In the genomic region with DNA sequence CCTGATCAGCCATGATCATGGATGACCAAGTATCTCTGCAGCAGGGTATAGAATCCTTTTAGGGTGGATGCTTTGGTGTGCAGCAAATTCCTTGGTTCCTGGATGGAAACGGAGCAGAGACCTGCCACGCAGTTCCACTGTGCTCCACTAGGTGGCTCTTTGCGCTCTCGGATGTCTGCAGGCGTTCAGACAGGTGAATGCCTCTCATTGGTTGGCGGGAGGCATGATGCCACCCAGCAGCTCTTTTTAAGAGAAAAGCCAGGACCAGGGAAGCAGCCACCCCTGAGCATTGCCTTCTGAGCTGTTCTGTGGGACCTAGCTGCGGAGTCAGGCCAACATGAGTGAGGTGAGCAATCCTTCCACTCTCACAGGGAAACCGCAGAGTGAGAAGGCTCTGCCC, we compare ENCODE assay signal across 8 mouse cellular contexts. TPM values are rescaled to one million over a fixed set of nuclear protein-coding genes. Genes with fewer than 3 reads are reported as not detected.
DNase-seq lines count a peak whose midpoint lies in the region; ATAC-seq and TF ChIP-seq lines count a peak whose summit lies in the region.

TSS of gene Pcp4 (plus strand) at position 162 of the 400 bp plus-strand sequence.

- H3K36me3 ChIP-seq in embryonic facial prominence, embryonic 11.5 days (replicated peaks; ENCODE audit: control insufficient read depth, insufficient read depth, low read depth, low read length), result no peaks in the 10 kb centered on the region
- no peaks in the 10 kb centered on the region for H3K36me3 ChIP-seq in liver, embryonic 11.5 days (ENCODE audit: control insufficient read depth, insufficient read depth, low read length)
- no peaks in the 10 kb centered on the region for H3K36me3 ChIP-seq in neural tube, embryonic 15.5 days
- no peaks in the 10 kb centered on the region for H3K36me3 ChIP-seq in testis, adult 2 months (ENCODE audit: control insufficient read depth, insufficient read depth, low read length)

- H3K27ac ChIP-seq in embryonic facial prominence, embryonic 11.5 days (replicated peaks; ENCODE audit: low read depth, low read length), result no peak within 1 kb of the TSS
- no peak within 1 kb of the TSS for H3K27ac ChIP-seq in liver, embryonic 11.5 days (ENCODE audit: low read depth, low read length)
- peak within 1 kb of the TSS; percentile 56 for H3K27ac ChIP-seq in neural tube, embryonic 15.5 days (replicated peaks)
- no peak within 1 kb of the TSS for H3K27ac ChIP-seq in testis, adult 2 months (ENCODE audit: control insufficient read depth, insufficient read depth, low read depth, low read length)

- TF ChIP-seq POLR2A in testis, adult 2 months (IDR thresholded peaks at IDR 0.05; ENCODE audit: control insufficient read depth, low read depth, low read length), result no peak

- H3K4me2 ChIP-seq in embryonic facial prominence, embryonic 11.5 days (ENCODE audit: low read depth, low read length), result peak within 1 kb of the TSS; percentile 21; the same call in 1 of the 2 replicates
- no peak within 1 kb of the TSS for H3K4me2 ChIP-seq in liver, embryonic 11.5 days
- peak within 1 kb of the TSS; percentile 51 for H3K4me2 ChIP-seq in neural tube, embryonic 15.5 days

- H3K4me1 ChIP-seq in embryonic facial prominence, embryonic 11.5 days (ENCODE audit: control insufficient read depth, insufficient read depth, low read length), result no peaks in the 10 kb centered on the region
- no peaks in the 10 kb centered on the region for H3K4me1 ChIP-seq in liver, embryonic 11.5 days (replicated peaks; ENCODE audit: control insufficient read depth, insufficient read depth, low read length)
- peaks cover 27% of the 10 kb centered on the region for H3K4me1 ChIP-seq in neural tube, embryonic 15.5 days
- peaks cover 2% of the 10 kb centered on the region; the same call in 1 of the 2 replicates for H3K4me1 ChIP-seq in testis, adult 2 months (ENCODE audit: control insufficient read depth, insufficient read depth, low read length)

- no peaks in the 10 kb centered on the region for H3K9me3 ChIP-seq in embryonic facial prominence, embryonic 11.5 days (replicated peaks; ENCODE audit: control insufficient read depth, low read length)
- no peaks in the 10 kb centered on the region for H3K9me3 ChIP-seq in liver, embryonic 11.5 days (ENCODE audit: control insufficient read depth, low read length)
- no peaks in the 10 kb centered on the region for H3K9me3 ChIP-seq in neural tube, embryonic 15.5 days (replicated peaks)

- no peak within 1 kb of the TSS for H3K9ac ChIP-seq in embryonic facial prominence, embryonic 11.5 days (replicated peaks; ENCODE audit: low read length)
- no peak within 1 kb of the TSS for H3K9ac ChIP-seq in liver, embryonic 11.5 days (ENCODE audit: low read depth, low read length)
- peak within 1 kb of the TSS; percentile 42 for H3K9ac ChIP-seq in neural tube, embryonic 15.5 days (replicated peaks)

- no peaks in the 10 kb centered on the region for H3K27me3 ChIP-seq in embryonic facial prominence, embryonic 11.5 days (ENCODE audit: control insufficient read depth, insufficient read depth, low read length)
- no peaks in the 10 kb centered on the region for H3K27me3 ChIP-seq in liver, embryonic 11.5 days (replicated peaks; ENCODE audit: control insufficient read depth, insufficient read depth, low read length)
- no peaks in the 10 kb centered on the region for H3K27me3 ChIP-seq in neural tube, embryonic 15.5 days (replicated peaks)
- H3K27me3 ChIP-seq in testis, adult 2 months (ENCODE audit: control insufficient read depth, insufficient read depth, low read length), result no peaks in the 10 kb centered on the region

- peak; percentile 95 for TF ChIP-seq CTCF in testis, adult 2 months (IDR thresholded peaks at IDR 0.05; ENCODE audit: control insufficient read depth, insufficient read depth, insufficient replicate concordance, low read depth, low read length)

- ATAC-seq in embryonic facial prominence, embryonic 11.5 days (replicated peaks; ENCODE audit: insufficient number of reproducible peaks, low FRiP score, low TSS enrichment, low read depth), result no peak
- peak; percentile 88 for ATAC-seq in granulocyte monocyte progenitor cell, adult 5-6 weeks (replicated peaks; ENCODE audit: poor library complexity, severe bottlenecking)
- no peak for ATAC-seq in liver, embryonic 11.5 days (replicated peaks; ENCODE audit: low FRiP score)
- ATAC-seq in neural tube, embryonic 15.5 days (ENCODE audit: low FRiP score), result peak; percentile 89

- peak; percentile 50 for DNase-seq in 416B (ENCODE audit: low read depth)
- DNase-seq in adrenal gland, postnatal 25 days, result peak; percentile 74
- DNase-seq in embryonic facial prominence, embryonic 11.5 days (ENCODE audit: low spot score), result peak; percentile 85
- peak; percentile 87 for DNase-seq in kidney, postnatal 10 days
- peak; percentile 65 for DNase-seq in liver, embryonic 11.5 days (ENCODE audit: low spot score)

- 14% methylated on average over 8 of the region's 8 CpGs for WGBS in embryonic facial prominence, embryonic 11.5 days
- WGBS in liver, embryonic 11.5 days, result 15% methylated on average over 8 of the region's 8 CpGs
- 9% methylated on average over 8 of the region's 8 CpGs for WGBS in neural tube, embryonic 15.5 days

- no peak within 1 kb of the TSS for H3K4me3 ChIP-seq in embryonic facial prominence, embryonic 11.5 days (ENCODE audit: low read depth, low read length)
- no peak within 1 kb of the TSS for H3K4me3 ChIP-seq in liver, embryonic 11.5 days (ENCODE audit: low read depth, low read length)
- H3K4me3 ChIP-seq in neural tube, embryonic 15.5 days (replicated peaks), result peak within 1 kb of the TSS; percentile 40
- H3K4me3 ChIP-seq in testis, adult 2 months (ENCODE audit: control insufficient read depth, low read depth, low read length), result no peak within 1 kb of the TSS

RNA-seq across cellular contexts. Expression of gene Pcp4, which starts in this region (rescaled TPM):
- total RNA-seq in adrenal gland, postnatal 25 days (2021), result 9.7 and 12.9 TPM in 2 replicates
- 23.0 and 34.3 TPM in 2 replicates for polyA plus RNA-seq in embryonic facial prominence, embryonic 11.5 days (2014; fragmentation: Nextera tagmentation; extraction: Ambion mirVana)
- total RNA-seq in granulocyte monocyte progenitor cell, adult 5-6 weeks (2014; fragmentation: Nextera tagmentation), result not detected in 2 replicates
- not detected in 2 replicates for total RNA-seq in granulocyte monocyte progenitor cell, adult 5-6 weeks (2017)
- polyA plus RNA-seq in liver, embryonic 11.5 days (2014; fragmentation: Nextera tagmentation; extraction: Ambion mirVana), result 1.2 TPM in 1 of 2 replicates, not detected in the other
- polyA plus RNA-seq in neural tube, embryonic 15.5 days (2015; fragmentation: Nextera tagmentation; extraction: Ambion mirVana), result 446 and 482 TPM in 2 replicates
- 2.9 TPM in 1 of 2 replicates, not detected in the other for polyA plus RNA-seq in testis, adult 2 months (2012; rRNA removed)

Comparison
In these comparisons a context has a peak if more than half of its experiments do, and no peak if none do; other contexts are left out.
1. RNA of gene Pcp4 (total RNA-seq): 9.7 to 12.9 TPM in adrenal gland, postnatal 25 days; not detected in granulocyte monocyte progenitor cell, adult 5-6 weeks; every median in the first group is over 10 times any median in the second.
2. RNA of gene Pcp4 (polyA plus RNA-seq): 446 to 482 TPM in neural tube, embryonic 15.5 days; 23.0 to 34.3 TPM in embryonic facial prominence, embryonic 11.5 days, 1.2 TPM in liver, embryonic 11.5 days and 2.9 TPM in testis, adult 2 months; every median in the first group is over 10 times any median in the second.
3. Peak in ATAC-seq in granulocyte monocyte progenitor cell, adult 5-6 weeks; RNA of the gene not detected or under 1 TPM.
4. Peak in every context shown above with its lines, with median percentiles within 50 percentile points of each other: DNase-seq.